Mouse (Mus musculus) T-helper 17 cell (primary cell): ENCODE measurements around the gene Iqschfp.

Experiments
- in situ Hi-C, 2 experiments: fragments of 300-600 bp; cut with MboI, MseI; formaldehyde crosslinking; loops; 1 replicate in 1 of 2; 2 replicates in 1 of 2; pipeline ENCODE4 v1.15.1; 2025; ENCODE audit warnings: high pct_unique_total_duplicates in 2 of 2

Gene Iqschfp

DNA sequence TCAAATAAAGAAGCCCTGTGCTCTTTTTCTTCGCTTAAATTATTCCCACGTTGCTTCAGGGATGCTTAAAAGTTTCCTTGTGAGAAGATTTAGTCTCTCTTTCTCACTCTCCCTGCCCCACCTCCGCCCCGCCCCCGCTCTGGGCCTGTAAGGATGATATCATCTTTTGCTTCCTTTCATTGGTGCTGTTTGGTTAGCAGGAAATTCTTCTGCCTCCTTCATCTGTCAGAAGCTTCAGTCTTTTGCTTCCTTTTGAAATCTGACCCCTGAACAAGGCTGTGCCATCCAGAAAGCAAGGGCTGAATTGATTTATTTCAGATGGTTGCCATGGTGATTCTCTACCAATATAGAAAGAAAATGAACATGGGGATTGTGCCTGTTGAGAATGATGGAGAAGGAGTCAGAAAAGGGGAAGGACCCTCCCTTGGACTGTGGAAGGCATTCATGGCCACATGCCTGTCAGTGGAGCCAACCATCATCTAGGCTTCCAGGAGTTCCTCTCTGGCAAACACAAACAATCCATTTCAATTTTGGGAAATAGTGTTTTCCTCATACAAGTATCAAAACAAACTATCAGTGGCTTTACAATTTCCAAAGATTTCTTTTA lies 62.5 kb downstream of the Iqschfp start:
- in situ Hi-C loops, result no loop called here

DNA sequence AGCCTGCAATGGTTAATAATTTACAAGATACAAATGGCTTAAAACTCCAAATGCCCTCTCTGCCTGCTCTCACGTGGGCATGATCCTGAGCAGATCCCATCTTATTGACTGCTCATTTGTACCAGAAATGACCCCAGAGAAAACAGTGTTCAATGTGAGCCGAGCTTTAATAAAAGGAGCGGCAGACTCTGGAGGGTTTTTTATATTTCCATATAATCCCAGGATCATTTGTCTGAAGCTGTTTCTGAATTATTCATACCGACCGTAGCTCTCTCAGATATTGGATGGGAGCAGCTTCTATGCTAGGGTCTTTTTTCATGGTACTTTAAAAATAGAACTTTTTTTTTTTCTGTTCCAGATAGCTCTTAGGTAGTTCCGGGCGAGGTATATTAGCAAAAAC lies 67.6 kb downstream of the Iqschfp start:
- in situ Hi-C loops, result no loop called here

DNA sequence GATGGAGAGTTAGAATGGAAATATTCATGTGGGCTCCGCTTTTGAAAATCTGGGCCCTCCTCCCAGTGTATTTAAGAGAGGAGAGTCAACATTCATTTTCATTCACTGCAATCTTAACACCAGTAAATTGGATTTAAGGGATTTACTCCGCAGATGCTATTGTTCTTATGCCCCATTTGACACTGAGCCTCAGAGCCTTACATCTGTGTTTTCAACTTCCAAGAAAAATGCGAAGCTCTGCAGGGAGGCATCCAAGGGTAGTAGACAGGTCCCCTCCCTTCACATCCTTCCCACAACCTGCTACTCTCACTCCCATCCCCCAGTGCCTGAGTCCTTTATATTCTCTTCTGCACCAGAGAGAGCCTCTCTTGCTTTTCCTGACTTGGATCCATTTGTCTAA lies 68.1 kb downstream of the Iqschfp start:
- in situ Hi-C loops, result no loop called here

DNA sequence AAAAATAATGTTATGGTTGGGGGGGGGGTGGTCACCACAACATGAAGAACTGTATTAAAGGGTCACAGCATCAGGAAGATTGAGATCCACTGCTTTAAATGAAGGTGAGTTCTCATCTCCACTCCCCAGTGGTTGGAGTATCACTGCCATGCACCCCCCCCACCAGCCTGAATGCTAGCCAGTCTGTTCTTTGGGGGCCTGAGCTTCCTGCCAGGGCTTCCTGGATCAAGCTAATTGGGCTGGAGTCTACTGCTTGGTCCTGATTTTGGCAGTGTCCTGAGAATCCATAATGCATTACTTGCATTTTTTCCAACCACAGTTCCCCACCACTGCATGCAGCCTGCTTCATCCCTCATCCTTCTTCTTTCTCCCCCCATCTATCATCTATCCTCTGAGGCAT lies 68.7 kb downstream of the Iqschfp start:
- in situ Hi-C loops, result no loop called here

DNA sequence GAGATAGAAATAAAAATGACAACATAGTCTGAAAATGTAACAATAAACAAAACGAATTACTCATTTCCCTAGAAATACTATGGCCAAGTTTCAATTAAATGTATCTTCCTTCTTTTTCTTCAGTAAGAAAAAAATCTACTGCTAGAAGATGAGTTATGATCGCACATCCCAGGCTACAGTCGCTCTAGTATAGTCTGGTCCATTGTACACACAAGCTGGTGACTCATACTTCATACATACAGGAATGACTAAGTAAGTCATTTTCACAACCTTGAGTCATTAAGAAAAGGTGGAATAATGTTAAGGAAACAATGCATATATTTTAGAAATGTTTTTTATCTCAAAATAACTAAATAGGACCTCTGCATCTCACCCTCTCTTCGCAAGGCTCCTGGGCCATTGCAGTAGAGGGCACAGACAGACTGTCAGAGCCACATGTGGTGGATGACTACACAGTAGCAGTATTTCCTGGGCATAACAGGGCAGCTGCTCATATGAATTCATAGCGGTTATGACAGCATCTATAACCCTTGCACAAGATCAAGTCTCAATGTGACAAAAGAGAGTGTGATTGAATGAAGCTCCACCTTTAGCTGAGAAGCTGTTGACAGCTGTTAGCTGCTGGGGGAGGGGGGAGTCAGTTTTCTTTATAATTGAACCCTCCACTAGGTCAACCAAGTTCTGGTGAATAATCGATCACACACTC lies 70.1 kb downstream of the Iqschfp start:
- in situ Hi-C loops, result no loop called here

DNA sequence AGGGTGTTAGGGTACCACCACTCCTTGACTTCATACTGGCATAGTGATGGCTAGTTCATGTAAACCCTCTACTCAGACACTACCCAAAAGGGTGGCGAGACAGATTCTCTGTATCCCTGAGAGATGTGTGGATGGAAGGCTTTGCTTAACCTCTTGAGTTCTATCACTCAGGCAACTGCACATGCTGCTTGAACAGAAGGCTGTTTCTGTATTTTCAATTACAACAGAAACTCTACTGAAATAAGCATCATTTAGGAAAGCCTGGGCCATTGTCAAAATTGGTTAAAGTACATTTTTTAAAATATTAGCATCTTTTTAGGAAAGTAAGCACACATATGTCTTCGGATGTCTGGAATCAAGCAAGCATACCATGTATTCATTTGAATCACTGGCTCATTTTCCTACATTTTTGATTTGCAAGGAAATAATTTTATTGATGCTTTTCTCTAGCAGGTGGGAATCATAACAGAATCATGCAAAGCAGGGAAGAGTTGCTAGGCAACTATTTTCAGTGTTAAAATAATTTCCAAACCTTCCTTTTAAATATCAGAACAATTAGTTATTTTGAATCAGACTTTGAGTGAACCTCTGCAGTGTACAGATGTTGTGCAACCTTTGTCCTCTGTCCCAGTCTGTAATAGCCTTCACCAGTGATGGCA lies 82.4 kb downstream of the Iqschfp start:
- in situ Hi-C loops, result loop anchor here in 1 of 2 experiments (10.0 kb wide), 1 partner anchor 1990 kb away; no protein-coding TSS in a partner anchor

DNA sequence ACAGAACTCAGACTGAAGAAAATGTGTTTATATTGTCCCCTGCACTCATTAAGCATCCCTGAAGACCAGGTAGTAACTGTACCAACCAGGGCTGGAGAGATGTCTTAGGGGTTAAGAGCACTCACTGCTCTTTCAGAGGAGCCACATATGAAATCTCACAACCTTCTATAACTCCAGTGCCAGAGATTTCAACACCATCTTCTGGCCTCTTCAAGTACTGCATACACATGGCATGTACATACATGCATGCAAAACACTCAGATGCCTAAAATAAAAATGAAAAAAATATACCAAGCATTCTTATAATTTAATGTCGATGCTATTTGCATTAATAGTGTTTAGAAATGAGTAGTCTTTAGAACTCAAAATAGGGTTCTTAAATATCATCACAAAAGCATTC lies 88.0 kb downstream of the Iqschfp start:
- in situ Hi-C loops, result no loop called here

DNA sequence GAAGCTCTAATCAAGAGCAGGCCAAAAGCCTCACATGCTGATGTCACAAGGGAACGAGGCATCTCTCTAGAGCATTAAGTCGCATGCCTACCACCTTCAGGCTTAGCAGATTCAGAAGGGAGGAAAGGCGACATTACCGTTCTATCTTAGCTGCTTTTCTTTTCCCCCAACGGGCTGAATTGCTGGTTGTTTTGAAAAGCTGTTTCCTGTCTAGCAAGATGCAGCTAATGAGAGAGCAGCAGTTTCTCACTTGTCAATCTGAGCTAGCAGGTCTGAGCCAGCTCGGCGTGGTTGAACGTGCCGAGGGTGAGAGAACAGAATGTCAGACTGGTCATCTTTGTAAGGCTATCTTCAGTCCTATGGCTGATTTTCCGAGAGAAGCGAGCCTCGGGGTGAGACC lies 91.3 kb downstream of the Iqschfp start:
- in situ Hi-C loops, result no loop called here

DNA sequence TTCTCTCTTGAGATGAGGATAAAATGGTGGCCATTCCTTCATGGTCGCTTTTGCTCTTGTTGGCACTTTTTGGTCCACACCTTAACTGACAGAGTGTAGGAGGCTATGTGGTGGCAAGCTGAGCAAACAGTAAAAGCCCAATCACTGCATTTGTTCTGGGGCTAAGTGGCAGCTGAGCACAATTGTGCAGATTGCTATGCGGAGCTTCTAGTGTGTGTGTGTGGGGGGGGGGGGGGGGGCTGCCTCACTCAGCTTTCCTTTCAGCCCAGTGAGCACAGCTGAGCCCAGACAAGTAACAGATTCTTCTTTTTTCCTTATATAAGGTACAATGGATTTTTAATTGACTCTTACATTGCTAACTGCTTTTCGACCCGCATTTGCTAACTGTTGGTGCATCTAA lies 110.4 kb downstream of the Iqschfp start:
- in situ Hi-C loops, result no loop called here

DNA sequence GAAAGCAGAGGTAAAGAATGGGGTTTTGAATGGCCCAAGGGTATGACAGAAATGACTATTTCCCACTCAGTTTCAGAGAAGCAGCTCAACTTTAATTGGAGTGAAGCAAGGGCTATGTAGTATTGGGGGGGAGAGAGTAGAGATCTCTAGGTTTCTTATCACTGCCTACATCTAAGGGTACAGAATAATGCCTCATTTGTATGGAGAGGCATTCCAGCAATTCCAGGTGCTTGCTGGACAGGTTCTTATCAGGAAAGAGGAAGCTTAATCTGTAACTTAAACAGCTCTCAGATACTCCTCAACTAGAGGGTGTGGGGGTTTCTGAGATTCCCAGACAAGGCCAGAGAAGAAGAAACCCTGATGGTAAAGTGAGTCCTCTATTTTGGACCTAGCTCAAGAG lies 120.3 kb downstream of the Iqschfp start:
- in situ Hi-C loops, result no loop called here

DNA sequence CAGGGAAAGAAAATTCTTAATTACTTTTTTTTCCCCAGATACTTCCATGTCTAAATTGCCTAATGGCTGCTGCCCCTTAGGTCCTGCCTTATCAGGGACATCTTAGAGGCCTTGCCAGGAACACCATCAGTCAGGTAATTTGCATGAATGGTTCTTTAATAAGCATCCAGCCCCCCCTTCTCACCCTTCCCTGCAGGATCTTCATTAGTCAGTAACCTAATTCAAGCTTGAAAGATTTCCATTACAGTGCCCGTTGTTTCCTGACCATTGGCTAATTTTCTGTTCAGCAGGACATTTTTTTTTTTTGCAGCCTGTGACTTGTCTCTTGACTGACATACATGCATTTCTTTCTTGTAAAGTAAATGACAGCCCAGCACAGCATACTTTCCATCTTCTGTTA lies 123.8 kb downstream of the Iqschfp start:
- in situ Hi-C loops, result no loop called here

DNA sequence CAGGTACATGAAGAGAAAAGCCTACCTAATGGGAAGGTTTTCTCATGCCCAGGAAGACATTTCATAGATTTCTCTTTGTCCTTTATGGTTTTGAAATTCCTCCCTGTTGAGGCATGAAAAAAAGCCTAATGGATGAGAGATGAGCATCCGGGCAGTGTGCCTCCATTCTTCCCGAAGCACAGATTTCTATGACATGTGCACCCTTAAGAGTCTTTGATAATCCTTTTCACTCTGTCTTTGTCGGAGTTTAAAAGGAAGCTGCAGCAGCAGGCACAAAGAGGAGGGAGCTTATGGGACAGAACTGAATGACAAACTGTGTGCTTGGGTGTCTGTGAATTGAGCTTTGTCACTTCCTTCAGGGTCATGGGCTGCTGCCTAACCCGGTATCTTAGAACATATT lies 127.4 kb downstream of the Iqschfp start:
- in situ Hi-C loops, result no loop called here

DNA sequence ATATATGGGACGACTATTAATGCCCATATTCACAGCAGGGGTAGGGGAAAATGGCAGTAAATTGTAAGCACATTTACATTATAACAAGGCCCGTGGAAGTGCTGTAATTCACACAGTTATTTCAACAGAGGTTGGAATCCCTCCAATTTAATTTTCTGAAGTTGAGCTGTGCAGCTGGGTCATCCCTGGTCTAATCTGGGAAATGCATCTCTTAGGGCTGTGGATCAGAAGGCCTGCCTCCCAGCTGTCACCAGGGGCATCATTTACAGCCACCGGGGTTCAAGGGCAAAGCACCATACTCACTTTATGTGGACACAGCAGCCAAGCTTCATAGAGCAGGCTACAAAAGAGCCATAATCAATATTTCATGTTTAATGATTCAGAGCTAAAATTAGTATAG lies 144.1 kb downstream of the Iqschfp start:
- in situ Hi-C loops, result no loop called here

DNA sequence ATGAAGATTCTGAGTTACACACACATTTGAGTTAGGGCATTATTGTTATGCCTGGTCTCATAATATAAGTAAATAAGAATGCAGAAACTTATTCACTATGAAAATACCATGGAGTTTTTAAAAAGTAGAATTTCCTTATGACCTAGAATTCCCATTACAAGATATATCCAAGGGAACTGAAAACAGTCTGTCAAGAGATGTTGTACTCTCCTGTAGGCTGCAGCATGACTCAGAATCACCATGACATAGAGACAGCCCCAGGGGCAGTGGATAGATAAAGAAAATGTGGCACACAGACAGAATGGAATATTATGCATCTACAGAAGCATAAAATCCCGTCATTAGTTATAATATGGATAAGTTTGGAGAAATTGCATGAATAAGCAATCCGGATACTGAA lies 150.9 kb downstream of the Iqschfp start:
- in situ Hi-C loops, result loop anchor here (5.0 to 10.0 kb wide), 4 partner anchors 421 to 531 kb away; partner anchors contain the start of gene Rarres1 (in 1 of the 2)

DNA sequence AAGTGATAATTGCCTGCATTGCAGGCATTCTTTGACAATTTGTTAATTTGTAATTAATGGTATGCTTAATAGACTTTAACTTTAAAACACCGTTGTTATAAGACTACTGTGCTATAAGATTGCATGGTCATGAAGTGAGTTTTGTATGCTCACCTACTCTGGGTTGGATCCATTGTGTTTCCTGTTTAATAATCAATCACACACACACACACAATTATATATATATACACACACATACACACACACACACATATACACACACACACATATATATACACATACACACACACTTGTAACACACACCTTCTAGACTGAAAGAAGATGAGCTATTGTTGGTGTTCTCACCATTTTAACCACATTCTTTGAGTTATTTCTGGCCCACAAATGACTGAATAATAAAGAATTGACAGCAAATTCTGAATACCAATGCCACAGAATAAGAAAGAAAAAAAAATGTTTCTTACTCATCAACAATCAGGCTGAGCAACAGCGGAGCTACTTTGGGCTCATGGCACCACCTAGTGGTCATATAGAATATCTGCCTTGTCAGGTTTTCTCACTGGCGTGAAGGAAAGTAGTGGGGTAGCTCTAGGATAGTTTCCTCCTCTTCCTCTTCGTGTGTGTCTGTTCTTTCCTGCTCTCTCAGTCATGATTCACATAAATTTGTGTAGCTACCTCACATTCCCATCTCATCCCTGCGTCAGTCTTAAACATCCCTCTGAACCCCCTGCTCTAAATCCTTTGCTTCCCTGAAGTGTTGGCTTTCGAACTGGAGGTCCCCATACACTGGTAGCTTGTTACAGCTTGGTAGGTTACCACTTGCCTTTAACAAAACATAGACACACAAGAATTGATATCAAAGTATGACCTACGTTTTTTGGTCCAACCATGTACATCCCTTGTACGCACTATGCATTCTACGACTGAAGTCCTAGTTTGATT lies 153.7 kb downstream of the Iqschfp start:
- in situ Hi-C loops, result loop anchor here in 1 of 2 experiments (10.0 kb wide), 2 partner anchors 499 to 531 kb away; partner anchors contain the start of gene Rarres1

DNA sequence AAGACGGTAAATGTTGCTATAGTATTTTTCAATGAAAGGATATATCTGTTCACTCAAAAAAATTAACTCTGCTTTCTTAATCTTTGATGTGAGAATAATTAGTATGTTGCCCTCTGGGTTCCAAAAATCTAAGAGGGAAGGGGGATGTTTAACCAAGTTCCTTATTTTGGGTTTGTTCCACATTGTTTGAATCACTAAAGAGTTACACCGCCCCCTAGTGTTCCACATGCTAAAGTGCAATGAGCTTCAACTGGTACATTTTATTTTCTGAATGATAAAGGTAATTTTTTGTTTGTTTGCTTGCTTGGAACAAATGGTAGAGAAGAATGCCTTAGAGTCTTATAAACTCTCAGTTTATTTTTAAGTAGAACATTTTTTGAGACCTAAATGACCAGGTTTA lies 161.5 kb downstream of the Iqschfp start:
- in situ Hi-C loops, result loop anchor here (10.0 to 25.0 kb wide), 3 partner anchors 429 to 1581 kb away; partner anchors contain the start of gene Mlf1 (in 1 of the 2)

DNA sequence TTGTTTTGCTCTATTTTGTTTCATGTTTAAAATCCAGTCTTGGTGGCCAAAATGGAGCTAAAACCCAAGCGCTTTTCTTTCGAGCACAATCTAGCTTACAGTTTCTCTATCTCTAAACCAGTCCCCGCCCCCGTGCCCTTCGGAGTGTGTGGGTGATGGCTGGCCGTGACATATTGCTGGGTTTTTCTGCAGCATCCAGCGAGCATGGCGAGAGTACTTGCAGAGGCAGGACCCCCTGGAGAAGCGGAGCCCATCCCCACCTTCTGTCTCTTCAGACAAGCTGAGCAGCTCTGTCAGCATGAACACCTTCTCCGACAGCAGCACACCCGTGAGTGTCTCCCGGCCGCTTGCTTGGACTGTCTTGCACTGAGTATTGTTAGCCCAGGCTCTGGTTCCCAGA lies 163.0 kb downstream of the Iqschfp start:
- in situ Hi-C loops, result loop anchor here (5.0 to 25.0 kb wide), 4 partner anchors 430 to 1580 kb away; partner anchors contain the start of gene Mlf1 (in 1 of the 2)

DNA sequence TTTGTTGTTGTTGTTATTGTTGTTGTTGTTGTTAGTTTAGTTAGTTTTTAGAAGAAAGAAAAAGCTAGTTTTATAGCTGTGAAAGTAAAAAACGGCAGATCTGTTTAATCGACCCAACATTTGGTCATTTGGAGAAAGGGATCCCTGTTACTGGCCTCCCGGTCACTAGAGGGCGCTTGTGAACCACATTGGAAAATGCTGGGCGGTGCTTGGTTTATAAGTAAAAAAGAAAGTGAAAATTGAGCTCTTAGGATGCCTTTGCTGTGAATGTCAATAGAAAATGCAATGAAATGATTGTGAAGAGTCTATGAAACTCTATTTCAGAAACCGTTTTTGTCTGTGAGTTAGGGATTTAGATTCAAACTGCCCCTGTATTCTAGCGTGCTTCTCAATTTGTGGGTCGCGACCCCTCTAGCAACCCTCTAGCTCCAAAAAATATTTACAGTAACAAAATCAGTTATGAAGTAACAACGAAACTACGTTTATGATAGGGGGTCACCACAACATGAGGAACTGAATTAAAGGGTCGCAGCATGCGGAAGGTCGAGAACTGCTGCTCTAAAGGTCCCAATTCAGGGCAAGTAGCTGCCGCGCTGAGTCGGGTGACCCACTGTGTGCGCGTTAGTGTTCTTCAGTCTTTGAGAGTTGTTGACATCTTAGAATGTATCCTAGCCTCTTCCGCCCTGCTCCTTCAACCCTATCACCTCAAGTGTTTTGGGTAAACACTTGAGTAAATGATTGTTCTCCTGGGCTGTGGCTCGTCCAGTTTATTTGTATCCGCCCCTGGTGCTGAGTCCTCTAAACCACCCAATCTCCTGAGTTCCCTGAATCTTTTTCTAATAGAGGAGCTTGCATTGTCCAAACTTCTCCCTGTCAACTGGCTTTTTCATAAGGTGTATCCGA lies 164.6 kb downstream of the Iqschfp start:
- in situ Hi-C loops, result loop anchor here (5.0 to 25.0 kb wide), 4 partner anchors 432 to 1578 kb away; partner anchors contain the start of gene Mlf1 (in 1 of the 2)

DNA sequence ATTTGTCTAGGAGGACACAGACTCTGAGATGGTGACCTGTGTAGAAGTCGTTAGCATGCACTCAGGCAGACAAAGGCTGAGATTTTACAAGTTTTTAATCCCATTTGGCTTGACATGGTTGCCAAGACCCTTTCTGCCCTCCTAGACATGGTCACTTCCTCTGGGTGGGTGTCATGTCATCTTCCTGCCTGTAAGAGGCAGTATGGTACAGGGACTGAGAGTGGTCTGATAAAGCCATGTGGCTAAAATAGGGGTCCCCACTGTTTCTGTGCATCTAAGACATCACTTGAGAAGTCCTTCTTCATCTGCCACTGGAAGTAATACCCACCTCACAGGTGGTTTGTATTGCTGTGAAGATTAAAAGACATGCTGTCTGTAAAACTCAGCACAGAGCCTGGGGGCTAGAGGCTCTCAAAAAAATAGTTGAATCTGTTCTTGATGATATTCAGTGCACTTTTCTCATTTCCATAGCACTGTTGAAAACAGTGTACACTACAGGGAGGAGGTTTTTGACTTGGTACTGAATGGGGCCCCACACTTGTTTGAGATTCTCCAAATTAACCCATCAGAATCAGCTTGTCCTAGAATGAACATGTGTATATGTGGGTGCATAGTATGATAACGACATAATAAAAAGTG lies 167.2 kb downstream of the Iqschfp start:
- in situ Hi-C loops, result loop anchor here (5.0 to 25.0 kb wide), 4 partner anchors 434 to 1576 kb away; partner anchors contain the start of gene Mlf1 (in 1 of the 2)

DNA sequence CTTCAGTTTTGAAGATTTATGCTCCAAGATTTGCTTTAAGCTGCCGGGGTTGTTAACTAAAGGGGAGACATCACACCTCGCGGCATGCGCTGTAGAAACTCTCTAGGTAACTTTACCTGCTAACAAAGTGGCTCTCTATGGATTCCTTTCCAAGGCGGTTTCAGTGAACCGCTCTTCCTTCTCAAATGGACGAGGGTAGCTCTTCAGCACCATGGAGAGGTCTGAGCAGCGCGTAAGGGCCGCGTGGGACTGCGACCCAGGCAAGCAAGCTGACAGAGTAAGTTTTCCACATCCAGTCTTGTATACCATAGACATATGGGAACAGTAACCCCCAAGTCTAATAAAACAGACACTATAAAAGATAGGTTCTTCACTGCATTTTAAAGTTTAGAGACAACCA lies 172.7 kb downstream of the Iqschfp start, which contains the start of gene Schip1:
TSS of gene Schip1 (plus strand) at position 72 of the 400 bp plus-strand sequence.
- in situ Hi-C loops, result loop anchor here in 1 of 2 experiments (25.0 kb wide), 1 partner anchor 702 kb away; the partner anchor contains the start of gene Mlf1
